Mouse (Mus musculus) neural tube, embryonic 13.5 days (tissue): ENCODE results near the gene Synpo2. TPM values are rescaled to one million over a fixed set of nuclear protein-coding genes. Genes with fewer than 3 reads are reported as not detected.
A peak's percentile ranks its signal among the peaks of the same experiment; 100 is the strongest.

Experiments
- ATAC-seq: fragments of 200-750 bp; cut with Nextera tagmentation; 2 replicates; pipeline ENCODE4 v1.8.0; 2017; ENCODE audit warnings: low read depth, mild to moderate bottlenecking, moderate TSS enrichment, moderate library complexity
- H3K27ac ChIP-seq: fragments of 300-500 bp; sonication (generic); replicated peaks from 2 replicates; pipeline ENCODE4 v1.5.1; 2015; ENCODE audit warnings: moderate library complexity, mild to moderate bottlenecking, inconsistent platforms
- H3K27me3 ChIP-seq: fragments of 300-500 bp; sonication (generic); 2 replicates; pipeline ENCODE4 v1.6.1; 2015; ENCODE audit warnings: mild to moderate bottlenecking, inconsistent platforms
- H3K36me3 ChIP-seq: fragments of 300-500 bp; sonication (generic); 2 replicates; pipeline ENCODE4 v1.6.1; 2015; ENCODE audit warnings: mild to moderate bottlenecking, inconsistent platforms
- H3K4me1 ChIP-seq: fragments of 300-500 bp; sonication (generic); replicated peaks from 2 replicates; pipeline ENCODE4 v1.6.1; 2015; ENCODE audit warnings: inconsistent platforms
- H3K4me2 ChIP-seq: fragments of 300-500 bp; sonication (generic); 2 replicates; pipeline ENCODE4 v1.6.1; 2015; ENCODE audit warnings: inconsistent platforms, mild to moderate bottlenecking, moderate library complexity
- H3K4me3 ChIP-seq: fragments of 300-500 bp; sonication (generic); 2 replicates; pipeline ENCODE4 v1.5.1; 2015; ENCODE audit warnings: mild to moderate bottlenecking, inconsistent platforms
- H3K9ac ChIP-seq: fragments of 300-500 bp; sonication (generic); 2 replicates; pipeline ENCODE4 v1.6.1; 2015; ENCODE audit warnings: moderate library complexity, mild to moderate bottlenecking, inconsistent platforms
- H3K9me3 ChIP-seq: fragments of 300-500 bp; sonication (generic); 2 replicates; pipeline ENCODE4 v1.6.1; 2016; ENCODE audit warnings: inconsistent platforms
- WGBS: fragments of 180-500 bp; shearing (Covaris S2); methylation state at CpG from one replicate; pipeline ENCODE4 v1.1.7; 2015; 5-methylcytosine and 5-hydroxymethylcytosine counted together
- polyA plus RNA-seq: library from polyadenylated mRNA; unstranded; fragments of >200 nt; fragmentation: Nextera tagmentation; extraction: Ambion mirVana; gene quantifications from 2 replicates; pipeline ENCODE4 v1.2.1, GENCODE M21; 2015

The Synpo2 gene
- polyA plus RNA-seq, 1 experiment from 2014 or later: 2.0 TPM

GRCm38 (mm10) chr3:123237446-123237845, 1.5 kb upstream of the Synpo2 start:
- Histone ChIP-seq H3K4me1 (peaks cover 16% of the 10 kb centered on the region), H3K27me3 (peaks cover 22% of the 10 kb centered on the region), H3K27ac (no peak overlapping the region), H3K9ac (no peak overlapping the region), H3K4me2 (no peak overlapping the region), H3K36me3 (no peaks in the 10 kb centered on the region), H3K4me3 (no peak overlapping the region), H3K9me3 (no peaks in the 10 kb centered on the region)
- no peak for ATAC-seq

- H3K4me1 ChIP-seq: peaks cover 16% of the 10 kb centered on the region
- WGBS: 35% methylated on average over 7 of the region's 7 CpGs
- no peak overlapping the region for H3K4me3 ChIP-seq
- H3K9me3 ChIP-seq: no peaks in the 10 kb centered on the region
- H3K27me3 ChIP-seq: peaks cover 22% of the 10 kb centered on the region
- H3K27ac ChIP-seq: no peak overlapping the region
- H3K4me2 ChIP-seq: no peak overlapping the region
- no peak overlapping the region for H3K9ac ChIP-seq
- no peaks in the 10 kb centered on the region for H3K36me3 ChIP-seq
- ATAC-seq: no peak
Measured at GRCm38 (mm10) chr3:123237039-123237438, 1.1 kb upstream of the Synpo2 start.

- WGBS: 18% methylated on average over 7 of the region's 7 CpGs
- Histone ChIP-seq H3K9ac (peak overlapping the region; percentile 66), H3K4me2 (peak overlapping the region; percentile 81), H3K4me1 (peaks cover 16% of the 10 kb centered on the region), H3K9me3 (no peaks in the 10 kb centered on the region), H3K36me3 (no peaks in the 10 kb centered on the region), H3K27ac (no peak overlapping the region), H3K27me3 (peaks cover 22% of the 10 kb centered on the region), H3K4me3 (peak overlapping the region; percentile 47)
- no peak for ATAC-seq
Measured at GRCm38 (mm10) chr3:123235495-123235894, 454 bp downstream of the Synpo2 start.

GRCm38 (mm10) chr3:123234191-123234836, 1.6 kb downstream of the Synpo2 start:
- peaks cover 22% of the 10 kb centered on the region for H3K27me3 ChIP-seq
- H3K27ac ChIP-seq: no peak overlapping the region
- ATAC-seq: peak; percentile 47; the same call in 1 of the 2 replicates
- peaks cover 16% of the 10 kb centered on the region for H3K4me1 ChIP-seq
- H3K36me3 ChIP-seq: no peaks in the 10 kb centered on the region
- no peak overlapping the region for H3K4me2 ChIP-seq
- no peaks in the 10 kb centered on the region for H3K9me3 ChIP-seq
- no peak overlapping the region for H3K4me3 ChIP-seq
- 53% methylated on average over 16 of the region's 16 CpGs for WGBS
- no peak overlapping the region for H3K9ac ChIP-seq

GRCm38 (mm10) chr3:123231639-123232038, 4.3 kb downstream of the Synpo2 start:
- no peaks in the 10 kb centered on the region for H3K9me3 ChIP-seq
- H3K27ac ChIP-seq: no peak overlapping the region
- ATAC-seq: no peak
- H3K36me3 ChIP-seq: no peaks in the 10 kb centered on the region
- peaks cover 12% of the 10 kb centered on the region for H3K27me3 ChIP-seq
- H3K9ac ChIP-seq: no peak overlapping the region
- H3K4me2 ChIP-seq: no peak overlapping the region
- WGBS: 89% methylated on average over 2 of the region's 2 CpGs
- H3K4me1 ChIP-seq: peaks cover 11% of the 10 kb centered on the region
- H3K4me3 ChIP-seq: no peak overlapping the region

- no peaks in the 10 kb centered on the region for H3K9me3 ChIP-seq
- H3K27ac ChIP-seq: no peak overlapping the region
- no peaks in the 10 kb centered on the region for H3K4me1 ChIP-seq
- no peak overlapping the region for H3K4me2 ChIP-seq
- no peak overlapping the region for H3K4me3 ChIP-seq
- no peak for ATAC-seq
- no peak overlapping the region for H3K9ac ChIP-seq
- no peaks in the 10 kb centered on the region for H3K27me3 ChIP-seq
- no peaks in the 10 kb centered on the region for H3K36me3 ChIP-seq
- WGBS: 94% methylated on average over 3 of the region's 3 CpGs
Measured at GRCm38 (mm10) chr3:123227276-123227675, 8.7 kb downstream of the Synpo2 start.

GRCm38 (mm10) chr3:123218646-123219045, 17.3 kb downstream of the Synpo2 start:
- 56% methylated on average over 6 of the region's 6 CpGs for WGBS
- no peaks in the 10 kb centered on the region for H3K36me3 ChIP-seq
- no peaks in the 10 kb centered on the region for H3K9me3 ChIP-seq

GRCm38 (mm10) chr3:123208891-123209290, 27.1 kb downstream of the Synpo2 start:
- Histone ChIP-seq H3K9ac (no peak overlapping the region), H3K9me3 (no peaks in the 10 kb centered on the region), H3K4me3 (no peak overlapping the region), H3K27ac (no peak overlapping the region), H3K4me1 (no peaks in the 10 kb centered on the region), H3K4me2 (no peak overlapping the region), H3K36me3 (no peaks in the 10 kb centered on the region), H3K27me3 (no peaks in the 10 kb centered on the region)
- ATAC-seq: no peak
- 63% methylated on average over 4 of the region's 4 CpGs for WGBS

More at GRCm38 (mm10) chr3:123218646-123219045, 17.3 kb downstream of the Synpo2 start:
- Histone ChIP-seq H3K4me3 (no peak overlapping the region), H3K4me1 (no peaks in the 10 kb centered on the region), H3K27me3 (no peaks in the 10 kb centered on the region), H3K27ac (no peak overlapping the region), H3K4me2 (no peak overlapping the region), H3K9ac (no peak overlapping the region)
- no peak for ATAC-seq

GRCm38 (mm10) chr3:123207386-123207785, 28.6 kb downstream of the Synpo2 start:
- Histone ChIP-seq H3K4me3 (no peak overlapping the region), H3K4me2 (no peak overlapping the region), H3K9me3 (no peaks in the 10 kb centered on the region), H3K27me3 (no peaks in the 10 kb centered on the region), H3K36me3 (no peaks in the 10 kb centered on the region), H3K4me1 (no peaks in the 10 kb centered on the region), H3K9ac (no peak overlapping the region), H3K27ac (no peak overlapping the region)
- ATAC-seq: no peak
- 73% methylated on average over 5 of the region's 5 CpGs for WGBS

- no peak overlapping the region for H3K4me3 ChIP-seq
- H3K27ac ChIP-seq: no peak overlapping the region
- no peaks in the 10 kb centered on the region for H3K4me1 ChIP-seq
- no peaks in the 10 kb centered on the region for H3K36me3 ChIP-seq
- H3K9me3 ChIP-seq: no peaks in the 10 kb centered on the region
- 88% methylated on average over 7 of the region's 7 CpGs for WGBS
- no peaks in the 10 kb centered on the region for H3K27me3 ChIP-seq
- ATAC-seq: no peak
- no peak overlapping the region for H3K9ac ChIP-seq
- no peak overlapping the region for H3K4me2 ChIP-seq
Measured at GRCm38 (mm10) chr3:123205485-123205884, 30.5 kb downstream of the Synpo2 start.

GRCm38 (mm10) chr3:123205065-123205464, 30.9 kb downstream of the Synpo2 start:
- Histone ChIP-seq H3K36me3 (no peaks in the 10 kb centered on the region), H3K27me3 (no peaks in the 10 kb centered on the region), H3K4me3 (no peak overlapping the region), H3K9ac (no peak overlapping the region), H3K4me1 (no peaks in the 10 kb centered on the region), H3K4me2 (no peak overlapping the region), H3K27ac (no peak overlapping the region), H3K9me3 (no peaks in the 10 kb centered on the region)
- 83% methylated on average over 6 of the region's 6 CpGs for WGBS
- no peak for ATAC-seq

- Histone ChIP-seq H3K9me3 (no peaks in the 10 kb centered on the region), H3K4me2 (no peak overlapping the region), H3K4me1 (no peaks in the 10 kb centered on the region), H3K4me3 (no peak overlapping the region), H3K9ac (no peak overlapping the region), H3K27me3 (no peaks in the 10 kb centered on the region), H3K27ac (no peak overlapping the region), H3K36me3 (no peaks in the 10 kb centered on the region)
- WGBS: 81% methylated on average over 4 of the region's 4 CpGs
- no peak for ATAC-seq
Measured at GRCm38 (mm10) chr3:123204658-123205057, 31.3 kb downstream of the Synpo2 start.

- no peaks in the 10 kb centered on the region for H3K4me1 ChIP-seq
- 96% methylated on average over 2 of the region's 2 CpGs for WGBS
- no peak for ATAC-seq
Measured at GRCm38 (mm10) chr3:123201798-123202197, 34.2 kb downstream of the Synpo2 start.

More at GRCm38 (mm10) chr3:123201798-123202197, 34.2 kb downstream of the Synpo2 start:
- no peak overlapping the region for H3K4me2 ChIP-seq
- no peaks in the 10 kb centered on the region for H3K9me3 ChIP-seq
- no peaks in the 10 kb centered on the region for H3K36me3 ChIP-seq
- H3K27me3 ChIP-seq: no peaks in the 10 kb centered on the region
- no peak overlapping the region for H3K4me3 ChIP-seq
- no peak overlapping the region for H3K9ac ChIP-seq
- H3K27ac ChIP-seq: no peak overlapping the region
